Mouse (Mus musculus): ENCODE data around the gene Mrpl2.

- no peak for TF ChIP-seq CTCF (IDR thresholded peaks at IDR 0.05; ENCODE audit: control insufficient read depth, insufficient read depth, low read length)
- TF ChIP-seq POLR2A (IDR thresholded peaks at IDR 0.05; ENCODE audit: borderline replicate concordance, control insufficient read depth, low read depth, low read length) = no peak
Measured at GRCm38 (mm10) chr17:46617799-46618198, 28.2 kb upstream of the Mrpl2 start.
